Mouse (Mus musculus): ENCODE measurements around the gene Lefty1. TPM values are rescaled to one million over a fixed set of nuclear protein-coding genes. Genes with fewer than 3 reads are reported as not detected.

Gene Lefty1
- polyA plus RNA-seq, 1 experiment = 1.5 TPM

DNA sequence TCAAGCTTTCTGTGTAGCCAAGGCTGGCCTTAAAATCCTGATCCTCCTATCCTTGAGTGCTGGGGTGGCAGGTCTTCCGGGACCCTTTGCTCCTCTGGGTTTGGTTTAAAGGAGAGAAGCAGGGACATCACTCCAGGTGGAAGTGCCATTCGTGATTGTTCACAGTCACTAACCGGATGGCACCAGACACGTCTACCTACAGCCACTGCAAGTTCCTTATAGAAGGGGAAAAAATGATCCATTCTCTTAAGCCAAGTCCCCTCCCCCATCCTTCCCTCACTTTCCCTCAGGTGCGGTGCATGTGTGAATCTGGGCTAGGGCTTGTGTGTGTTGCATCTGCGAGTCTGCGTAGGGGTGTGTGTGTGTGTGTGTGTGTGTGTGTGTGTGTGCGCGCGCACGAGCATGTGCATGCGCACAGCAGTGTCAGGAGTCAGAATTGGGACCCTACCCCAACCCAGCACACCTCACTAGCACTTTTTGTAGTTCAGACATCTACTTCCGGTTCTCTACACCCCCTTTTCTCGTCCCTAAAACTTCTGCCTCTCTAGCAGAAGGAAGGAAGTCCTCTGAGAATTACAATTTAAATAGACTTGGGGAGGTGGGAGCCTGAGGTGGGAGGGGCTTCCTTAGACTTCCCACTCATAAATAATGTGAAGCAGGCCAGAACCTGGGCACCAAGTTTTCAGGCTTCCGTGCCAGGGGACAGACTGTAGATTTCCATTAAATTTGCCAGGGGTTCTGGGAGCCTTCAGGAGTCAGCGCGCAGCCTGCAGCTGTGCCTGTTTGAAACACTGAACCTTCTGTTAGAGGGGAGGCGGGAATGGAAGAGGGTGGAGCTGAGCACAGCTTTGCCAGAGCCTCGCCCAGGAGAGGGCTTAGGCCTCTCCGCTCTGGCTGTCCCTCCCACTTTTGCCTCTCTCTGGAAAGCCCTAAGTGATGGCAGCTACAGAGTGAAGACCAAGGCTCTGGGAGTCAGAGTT, 10.5 kb downstream of the Lefty1 start:
- no peaks in the 10 kb centered on the region for H3K36me3 ChIP-seq (ENCODE audit: control insufficient read depth, insufficient read depth, low read length)
- peaks cover 7% of the 10 kb centered on the region for H3K4me1 ChIP-seq (ENCODE audit: control insufficient read depth, insufficient read depth, low read length)
- no peak for TF ChIP-seq POLR2A (IDR thresholded peaks at IDR 0.05; ENCODE audit: control insufficient read depth, low read depth, low read length)
- no peak for TF ChIP-seq CTCF (IDR thresholded peaks at IDR 0.05; ENCODE audit: control insufficient read depth, insufficient read depth, insufficient replicate concordance, low read depth, low read length)
- no peak overlapping the region for H3K27ac ChIP-seq (ENCODE audit: control insufficient read depth, insufficient read depth, low read depth, low read length)
- H3K4me3 ChIP-seq (ENCODE audit: control insufficient read depth, low read depth, low read length) = no peak overlapping the region
- H3K27me3 ChIP-seq (ENCODE audit: control insufficient read depth, insufficient read depth, low read length) = no peaks in the 10 kb centered on the region

DNA sequence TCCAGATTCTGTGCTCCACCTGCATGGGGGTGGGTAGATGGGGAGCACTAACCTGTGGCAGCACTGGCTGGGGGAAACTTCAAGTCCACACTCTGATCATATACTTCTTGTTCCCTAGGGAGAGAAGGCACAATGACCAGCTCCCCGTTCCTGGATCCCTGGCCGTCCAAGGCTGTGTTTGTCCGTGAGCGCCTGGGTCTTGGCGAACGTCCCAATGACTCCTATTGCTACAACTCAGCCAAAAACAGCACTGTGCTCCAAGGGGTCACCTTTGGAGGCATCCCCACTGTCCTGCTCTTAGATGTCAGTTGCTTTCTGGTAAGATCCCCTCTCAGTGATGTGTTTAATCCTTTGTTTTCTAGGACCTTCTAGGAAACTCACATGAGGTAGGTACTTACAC, 11.6 kb downstream of the Lefty1 start:
- Histone ChIP-seq H3K4me3 (ENCODE audit: control insufficient read depth, low read depth, low read length) (no peak overlapping the region), H3K4me1 (ENCODE audit: control insufficient read depth, insufficient read depth, low read length) (peaks cover 7% of the 10 kb centered on the region), H3K27me3 (ENCODE audit: control insufficient read depth, insufficient read depth, low read length) (no peaks in the 10 kb centered on the region), H3K36me3 (ENCODE audit: control insufficient read depth, insufficient read depth, low read length) (no peaks in the 10 kb centered on the region), H3K27ac (ENCODE audit: control insufficient read depth, insufficient read depth, low read depth, low read length) (no peak overlapping the region)
- TF ChIP-seq CTCF (IDR thresholded peaks at IDR 0.05; ENCODE audit: control insufficient read depth, insufficient read depth, insufficient replicate concordance, low read depth, low read length) = no peak
- TF ChIP-seq POLR2A (IDR thresholded peaks at IDR 0.05; ENCODE audit: control insufficient read depth, low read depth, low read length) = no peak

DNA sequence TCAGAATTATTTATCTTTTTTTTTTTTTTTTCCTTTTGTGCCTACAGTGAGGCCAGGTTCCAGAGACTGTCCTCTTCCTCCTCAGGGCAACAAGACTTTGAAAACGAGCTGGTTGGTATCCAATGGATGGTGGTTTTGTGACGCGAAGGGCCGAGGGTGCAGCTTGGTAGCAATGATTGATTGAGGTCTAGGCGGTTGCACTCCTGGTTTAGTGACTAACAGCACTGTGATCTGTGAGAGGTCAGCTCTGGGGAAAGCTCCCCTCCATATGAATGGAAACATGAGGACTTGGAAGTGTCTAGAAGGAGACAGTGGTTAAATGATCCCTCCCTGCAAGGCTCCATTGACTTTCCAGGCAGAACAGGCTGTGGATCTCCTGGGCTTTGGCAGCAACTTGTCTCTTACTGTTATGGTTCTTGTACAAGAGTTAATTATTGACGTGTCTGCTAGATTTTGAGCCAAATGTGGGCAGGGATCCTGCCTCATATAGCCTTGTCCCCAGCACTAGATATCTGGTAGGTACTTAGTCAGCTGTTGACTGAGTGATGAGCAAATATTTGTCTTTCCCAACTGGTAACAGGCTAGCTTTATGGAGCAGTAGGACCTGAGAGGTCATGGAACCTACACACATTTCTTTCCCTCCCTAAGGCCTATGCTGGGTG, 17.4 kb downstream of the Lefty1 start:
- H3K4me3 ChIP-seq (ENCODE audit: control insufficient read depth, low read depth, low read length) = no peak overlapping the region
- no peaks in the 10 kb centered on the region for H3K4me1 ChIP-seq (ENCODE audit: control insufficient read depth, insufficient read depth, low read length)
- no peak for TF ChIP-seq POLR2A (IDR thresholded peaks at IDR 0.05; ENCODE audit: control insufficient read depth, low read depth, low read length)
- no peak for TF ChIP-seq CTCF (IDR thresholded peaks at IDR 0.05; ENCODE audit: control insufficient read depth, insufficient read depth, insufficient replicate concordance, low read depth, low read length)
- no peak overlapping the region for H3K27ac ChIP-seq (ENCODE audit: control insufficient read depth, insufficient read depth, low read depth, low read length)
- no peaks in the 10 kb centered on the region for H3K36me3 ChIP-seq (ENCODE audit: control insufficient read depth, insufficient read depth, low read length)
- H3K27me3 ChIP-seq (ENCODE audit: control insufficient read depth, insufficient read depth, low read length) = no peaks in the 10 kb centered on the region

DNA sequence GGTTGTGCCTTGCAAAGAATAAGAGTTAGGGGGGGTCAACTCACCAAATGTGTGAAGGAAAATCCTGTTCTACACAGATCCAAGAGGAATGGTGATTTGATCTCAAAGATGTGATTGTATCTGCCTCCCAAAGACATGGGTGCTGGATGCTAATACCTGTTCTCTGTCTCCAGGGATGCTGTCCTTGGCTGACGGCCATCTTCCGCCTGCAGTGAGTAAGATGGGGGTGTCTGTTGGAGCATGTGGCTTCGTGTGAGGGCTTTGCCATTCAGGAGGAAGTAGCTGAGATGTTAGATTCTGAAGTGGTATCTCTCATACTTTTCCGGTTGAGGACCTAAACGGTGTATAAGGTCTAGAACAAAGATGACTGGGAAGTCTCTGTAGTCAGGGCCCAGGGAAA, 18.0 kb downstream of the Lefty1 start:
- no peaks in the 10 kb centered on the region for H3K27me3 ChIP-seq (ENCODE audit: control insufficient read depth, insufficient read depth, low read length)
- TF ChIP-seq CTCF (IDR thresholded peaks at IDR 0.05; ENCODE audit: control insufficient read depth, insufficient read depth, insufficient replicate concordance, low read depth, low read length) = no peak
- no peak overlapping the region for H3K4me3 ChIP-seq (ENCODE audit: control insufficient read depth, low read depth, low read length)
- no peaks in the 10 kb centered on the region for H3K36me3 ChIP-seq (ENCODE audit: control insufficient read depth, insufficient read depth, low read length)
- H3K27ac ChIP-seq (ENCODE audit: control insufficient read depth, insufficient read depth, low read depth, low read length) = no peak overlapping the region
- no peaks in the 10 kb centered on the region for H3K4me1 ChIP-seq (ENCODE audit: control insufficient read depth, insufficient read depth, low read length)

DNA sequence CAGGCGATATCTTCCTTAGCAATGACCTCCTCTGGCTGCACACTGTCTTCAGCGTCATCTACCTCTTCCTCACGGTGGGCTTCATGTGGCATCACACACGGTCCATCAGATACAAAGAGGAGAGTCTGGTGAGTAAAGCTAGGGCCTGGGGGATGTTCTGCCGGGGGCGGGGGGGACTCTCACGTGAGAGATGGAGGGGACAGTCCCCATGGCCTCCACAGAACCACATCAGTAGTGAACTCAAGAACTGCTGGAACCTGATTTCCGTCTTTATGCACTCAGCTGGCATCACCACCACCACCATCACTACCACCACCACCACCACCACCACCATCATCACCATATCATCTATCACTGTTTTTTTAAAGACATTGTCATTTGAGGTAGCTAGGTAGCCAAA, 21.6 kb downstream of the Lefty1 start:
- TF ChIP-seq POLR2A (IDR thresholded peaks at IDR 0.05; ENCODE audit: control insufficient read depth, low read depth, low read length) (no peak), CTCF (IDR thresholded peaks at IDR 0.05; ENCODE audit: control insufficient read depth, insufficient read depth, insufficient replicate concordance, low read depth, low read length) (no peak)
- Histone ChIP-seq H3K4me3 (ENCODE audit: control insufficient read depth, low read depth, low read length) (no peak overlapping the region), H3K27ac (ENCODE audit: control insufficient read depth, insufficient read depth, low read depth, low read length) (no peak overlapping the region), H3K27me3 (ENCODE audit: control insufficient read depth, insufficient read depth, low read length) (no peaks in the 10 kb centered on the region), H3K36me3 (ENCODE audit: control insufficient read depth, insufficient read depth, low read length) (no peaks in the 10 kb centered on the region), H3K4me1 (ENCODE audit: control insufficient read depth, insufficient read depth, low read length) (no peaks in the 10 kb centered on the region)

DNA sequence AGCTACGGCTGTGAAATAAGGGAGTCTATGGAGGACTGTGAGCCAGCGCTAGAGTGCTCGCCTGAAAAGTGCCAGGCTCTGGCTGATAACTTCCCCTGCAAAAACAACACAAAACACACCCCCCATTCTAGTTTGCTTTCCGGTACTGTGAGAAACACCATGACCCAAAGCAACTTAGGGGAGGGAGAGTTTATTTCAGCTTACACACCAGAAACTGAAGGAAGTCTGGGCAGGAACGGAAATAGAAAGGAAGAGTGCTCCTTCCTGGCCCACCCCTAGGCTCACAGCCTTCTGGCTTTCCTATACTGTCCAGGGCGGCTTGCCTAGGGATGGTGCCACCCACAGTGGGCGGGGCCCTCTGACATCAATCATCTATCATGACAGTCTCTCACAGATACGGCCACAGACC, 22.2 kb downstream of the Lefty1 start:
- Histone ChIP-seq H3K4me3 (ENCODE audit: control insufficient read depth, low read depth, low read length) (no peak overlapping the region), H3K27me3 (ENCODE audit: control insufficient read depth, insufficient read depth, low read length) (no peaks in the 10 kb centered on the region), H3K27ac (ENCODE audit: control insufficient read depth, insufficient read depth, low read depth, low read length) (no peak overlapping the region), H3K4me1 (ENCODE audit: control insufficient read depth, insufficient read depth, low read length) (no peaks in the 10 kb centered on the region), H3K36me3 (ENCODE audit: control insufficient read depth, insufficient read depth, low read length) (no peaks in the 10 kb centered on the region)
- TF ChIP-seq CTCF (IDR thresholded peaks at IDR 0.05; ENCODE audit: control insufficient read depth, insufficient read depth, insufficient replicate concordance, low read depth, low read length) (no peak), POLR2A (IDR thresholded peaks at IDR 0.05; ENCODE audit: control insufficient read depth, low read depth, low read length) (no peak)

DNA sequence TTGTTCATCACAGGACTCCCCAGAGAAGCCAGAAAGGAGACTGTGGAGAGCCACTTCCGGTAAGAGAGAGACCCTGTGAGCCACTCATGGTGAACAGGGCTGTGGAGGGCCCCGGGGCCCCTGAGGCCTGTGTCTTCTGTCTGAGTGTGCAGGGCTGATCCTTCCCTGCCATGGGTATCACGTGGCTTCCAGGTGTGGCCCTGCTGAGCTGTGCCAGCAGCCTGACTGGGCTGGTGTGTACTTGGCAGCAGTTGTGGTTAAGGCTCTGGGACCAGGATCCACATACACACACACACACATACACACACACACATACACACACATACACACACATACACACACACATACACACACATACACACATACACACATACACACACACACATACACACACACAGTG, 23.2 kb downstream of the Lefty1 start:
- TF ChIP-seq POLR2A (IDR thresholded peaks at IDR 0.05; ENCODE audit: control insufficient read depth, low read depth, low read length) (no peak), CTCF (IDR thresholded peaks at IDR 0.05; ENCODE audit: control insufficient read depth, insufficient read depth, insufficient replicate concordance, low read depth, low read length) (no peak)
- H3K36me3 ChIP-seq (ENCODE audit: control insufficient read depth, insufficient read depth, low read length) = no peaks in the 10 kb centered on the region
- H3K4me1 ChIP-seq (ENCODE audit: control insufficient read depth, insufficient read depth, low read length) = no peaks in the 10 kb centered on the region
- H3K4me3 ChIP-seq (ENCODE audit: control insufficient read depth, low read depth, low read length) = no peak overlapping the region
- no peak overlapping the region for H3K27ac ChIP-seq (ENCODE audit: control insufficient read depth, insufficient read depth, low read depth, low read length)
- no peaks in the 10 kb centered on the region for H3K27me3 ChIP-seq (ENCODE audit: control insufficient read depth, insufficient read depth, low read length)
